Mouse (Mus musculus) lung, postnatal 0 days (tissue): ENCODE measurements around the gene Carmil1. TPM values are rescaled to one million over a fixed set of nuclear protein-coding genes. Genes with fewer than 3 reads are reported as not detected.
"Not testable (repeated sequence)": the region's sequence is repeated elsewhere in the genome, so short reads cannot be mapped to it uniquely, and the experiment has no call there.

Experiments
- ATAC-seq: fragments of 200-750 bp; cut with Nextera tagmentation; 2 replicates; pipeline ENCODE4 v1.8.0; 2017; ENCODE audit warnings: moderate library complexity
- DNase-seq: peaks from one replicate; pipeline ENCODE4 v3.0.0-alpha.2; 2016; ENCODE audit warnings: low spot score
- H3K27ac ChIP-seq: fragments of 300-500 bp; sonication (generic); 2 replicates; pipeline ENCODE4 v1.5.1; 2014; ENCODE audit warnings: antibody characterized with exemption, mild to moderate bottlenecking, low read length, mixed read lengths
- H3K27me3 ChIP-seq: fragments of 300-500 bp; sonication (generic); replicated peaks from 2 replicates; pipeline ENCODE4 v1.6.1; 2014; ENCODE audit warnings: low read length, mixed read lengths; ENCODE audit not compliant: insufficient read depth
- H3K36me3 ChIP-seq: fragments of 300-500 bp; sonication (generic); 2 replicates; pipeline ENCODE4 v1.6.1; 2014; ENCODE audit warnings: low read length, mixed read lengths; ENCODE audit not compliant: insufficient read depth
- H3K4me1 ChIP-seq: fragments of 300-500 bp; sonication (generic); 2 replicates; pipeline ENCODE4 v1.6.1; 2014; ENCODE audit warnings: antibody characterized with exemption, low read depth, low read length, mixed read lengths; ENCODE audit not compliant: insufficient read depth
- H3K4me2 ChIP-seq: fragments of 300-500 bp; sonication (generic); replicated peaks from 2 replicates; pipeline ENCODE4 v1.6.1; 2014; ENCODE audit warnings: low read depth, mild to moderate bottlenecking, low read length, moderate library complexity, mixed read lengths
- H3K4me3 ChIP-seq: fragments of 300-500 bp; sonication (generic); 2 replicates; pipeline ENCODE4 v1.5.1; 2014; ENCODE audit warnings: low read depth, low read length
- H3K9ac ChIP-seq: fragments of 300-500 bp; sonication (generic); replicated peaks from 2 replicates; pipeline ENCODE4 v1.6.1; 2014; ENCODE audit warnings: low read depth, mild to moderate bottlenecking
- H3K9me3 ChIP-seq: fragments of 300-500 bp; sonication (generic); 2 replicates; pipeline ENCODE4 v1.6.1; 2016; ENCODE audit warnings: low read length, mixed read lengths
- CTCF ChIP-seq: IDR thresholded peaks from 2 replicates; pipeline ENCODE4 v1.5.1; 2016; ENCODE audit warnings: antibody characterized with exemption, mild to moderate bottlenecking
- EP300 ChIP-seq: IDR thresholded peaks from 2 replicates; pipeline ENCODE4 v1.6.1; 2016; ENCODE audit warnings: antibody characterized with exemption, mild to moderate bottlenecking, control low read depth
- WGBS: fragments of 180-500 bp; shearing (Covaris S2); extraction: QIAGEN DNeasy Blood & Tissue Kit; methylation state at CpG from one replicate; pipeline ENCODE4 v1.1.7; 2014; 5-methylcytosine and 5-hydroxymethylcytosine counted together
- polyA plus RNA-seq: library from polyadenylated mRNA; unstranded; fragments of >200 nt; fragmentation: Nextera tagmentation; extraction: Ambion mirVana; gene quantifications from 2 replicates; pipeline ENCODE4 v1.2.1, GENCODE M21; 2015

The Carmil1 gene
- polyA plus RNA-seq, 1 experiment from 2014 or later: 47.5 TPM

- H3K4me2 ChIP-seq: no peak overlapping the region
- no peaks in the 10 kb centered on the region for H3K27me3 ChIP-seq
- no peaks in the 10 kb centered on the region for H3K9me3 ChIP-seq
- peak; percentile 18; the same call in 1 of the 2 replicates for ATAC-seq
- peak; percentile 95 for DNase-seq
- no peak overlapping the region; the same call in 1 of the 2 replicates for H3K27ac ChIP-seq
- 0 out of 2 replicates have a peak, but pooled peaks cover 3% of the 10 kb centered on the region for H3K36me3 ChIP-seq
- H3K4me1 ChIP-seq: no peaks in the 10 kb centered on the region
- no peak overlapping the region for H3K4me3 ChIP-seq
- WGBS: 24% methylated on average over 7 of the region's 7 CpGs
- no peak overlapping the region for H3K9ac ChIP-seq
- TF ChIP-seq CTCF: no peak
- TF ChIP-seq EP300: peak; percentile 66
Observed at GRCm38 (mm10) chr13:24108282-24108681, 172.3 kb downstream of the Carmil1 start.

DNA sequence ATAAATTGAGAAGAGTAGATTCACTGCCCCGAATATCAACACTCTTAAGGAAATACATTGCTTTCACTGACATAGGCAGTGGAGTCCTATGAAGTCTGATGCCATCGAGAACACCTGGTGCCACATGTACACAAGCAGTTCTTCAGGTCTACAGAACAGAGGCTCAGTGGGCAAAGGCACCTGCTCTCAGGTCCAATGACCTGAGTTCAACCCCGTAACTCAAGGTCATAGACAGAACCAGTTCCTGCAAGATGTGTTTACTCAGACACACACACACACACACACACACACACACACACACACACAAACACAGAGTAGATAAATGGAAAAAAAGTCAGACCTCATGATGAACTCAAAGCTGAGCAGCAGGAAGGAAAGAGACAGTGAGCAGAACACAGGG, 173.5 kb downstream of the Carmil1 start:
- no peaks in the 10 kb centered on the region for H3K9me3 ChIP-seq
- no peaks in the 10 kb centered on the region for H3K4me1 ChIP-seq
- H3K4me3 ChIP-seq: no peak overlapping the region
- H3K9ac ChIP-seq: no peak overlapping the region
- no peak for DNase-seq
- ATAC-seq: no peak
- H3K27ac ChIP-seq: no peak overlapping the region
- TF ChIP-seq EP300 (no peak), CTCF (no peak)
- WGBS: 77% methylated on average over 3 of the region's 3 CpGs
- 0 out of 2 replicates have a peak, but pooled peaks cover 3% of the 10 kb centered on the region for H3K36me3 ChIP-seq
- no peaks in the 10 kb centered on the region for H3K27me3 ChIP-seq
- H3K4me2 ChIP-seq: no peak overlapping the region

GRCm38 (mm10) chr13:24105838-24106237, 174.8 kb downstream of the Carmil1 start:
- TF ChIP-seq EP300: no peak
- no peak for TF ChIP-seq CTCF
- DNase-seq (no peak), ATAC-seq (no peak)
- H3K36me3 ChIP-seq: 0 out of 2 replicates have a peak, but pooled peaks cover 3% of the 10 kb centered on the region
- no peak overlapping the region for H3K9ac ChIP-seq
- 83% methylated on average over 5 of the region's 5 CpGs for WGBS
- H3K4me2 ChIP-seq: no peak overlapping the region
- H3K4me3 ChIP-seq: no peak overlapping the region
- H3K27me3 ChIP-seq: no peaks in the 10 kb centered on the region
- H3K4me1 ChIP-seq: no peaks in the 10 kb centered on the region
- no peak overlapping the region for H3K27ac ChIP-seq
- no peaks in the 10 kb centered on the region for H3K9me3 ChIP-seq

GRCm38 (mm10) chr13:24105340-24105669, 175.3 kb downstream of the Carmil1 start:
- ATAC-seq (no peak), DNase-seq (peak; percentile 15)
- TF ChIP-seq CTCF: no peak
- no peak for TF ChIP-seq EP300
- Histone ChIP-seq H3K4me1 (no peaks in the 10 kb centered on the region), H3K4me2 (no peak overlapping the region), H3K9me3 (no peaks in the 10 kb centered on the region), H3K36me3 (0 out of 2 replicates have a peak, but pooled peaks cover 3% of the 10 kb centered on the region), H3K4me3 (no peak overlapping the region), H3K9ac (no peak overlapping the region), H3K27me3 (no peaks in the 10 kb centered on the region), H3K27ac (no peak overlapping the region)
- WGBS: 37% methylated on average over 1 of the region's 1 CpGs

DNA sequence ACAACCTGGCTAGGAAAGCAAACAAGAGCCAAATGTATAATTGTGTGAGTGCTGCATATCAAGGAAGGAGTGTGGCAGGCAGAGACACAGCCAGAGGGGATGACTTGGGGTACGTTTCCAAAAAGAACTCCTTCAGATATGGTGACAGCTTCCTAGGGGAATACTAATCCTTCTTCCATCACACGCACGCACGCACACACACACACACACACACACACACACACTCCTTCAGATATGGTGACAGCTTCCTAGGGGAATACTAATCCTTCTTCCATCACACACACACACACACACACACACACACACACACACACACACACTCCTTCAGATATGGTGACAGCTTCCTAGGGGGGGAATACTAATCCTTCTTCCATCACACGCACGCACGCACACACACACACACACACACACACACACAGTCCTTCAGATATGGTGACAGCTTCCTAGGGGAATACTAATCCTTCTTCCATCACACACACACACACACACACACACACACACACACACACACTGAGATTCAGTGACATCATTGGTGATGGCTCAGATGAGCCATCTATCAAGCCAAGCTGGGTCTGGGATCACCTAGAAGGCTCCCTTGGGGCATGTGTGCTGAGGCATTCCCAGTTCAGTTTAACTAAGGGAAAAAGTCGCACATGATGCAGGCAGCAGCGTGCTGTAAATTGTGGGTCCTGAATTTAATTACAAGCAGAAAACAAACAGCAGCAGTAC, 175.8 kb downstream of the Carmil1 start:
- not testable (repeated sequence) for H3K4me2 ChIP-seq, H3K9ac ChIP-seq, H3K27ac ChIP-seq, ATAC-seq, H3K27me3 ChIP-seq, H3K4me1 ChIP-seq, H3K36me3 ChIP-seq, H3K9me3 ChIP-seq, H3K4me3 ChIP-seq
- peak; percentile 21 for DNase-seq
- WGBS: 70% methylated on average over 9 of the region's 9 CpGs

DNA sequence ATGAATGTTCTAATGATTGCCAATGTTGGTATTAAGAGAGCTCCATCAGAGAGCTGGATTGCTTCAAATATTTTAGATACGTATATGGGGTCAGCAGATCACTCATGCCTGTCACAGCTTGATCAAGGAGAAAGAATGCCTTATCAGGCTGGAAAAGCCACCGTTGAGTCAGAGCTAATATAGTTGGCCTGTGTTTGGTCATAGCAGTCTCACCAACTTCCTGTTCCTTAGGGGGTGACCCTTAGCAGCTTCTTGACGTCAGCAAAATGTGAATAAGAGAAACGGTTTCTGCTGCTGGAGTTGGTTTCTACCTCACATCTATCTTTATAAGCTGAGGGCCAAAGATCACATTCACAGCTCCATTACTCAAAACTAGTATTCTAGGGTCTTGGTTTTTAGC, 176.6 kb downstream of the Carmil1 start:
- ATAC-seq (no peak), DNase-seq (peak; percentile 55)
- H3K9me3 ChIP-seq: no peaks in the 10 kb centered on the region
- H3K27ac ChIP-seq: no peak overlapping the region
- H3K4me1 ChIP-seq: no peaks in the 10 kb centered on the region
- no peaks in the 10 kb centered on the region for H3K27me3 ChIP-seq
- no peak overlapping the region for H3K4me2 ChIP-seq
- H3K9ac ChIP-seq: no peak overlapping the region
- H3K36me3 ChIP-seq: 0 out of 2 replicates have a peak, but pooled peaks cover 3% of the 10 kb centered on the region
- no peak overlapping the region for H3K4me3 ChIP-seq
- TF ChIP-seq CTCF (no peak), EP300 (no peak)
- 33% methylated on average over 4 of the region's 4 CpGs for WGBS
